Mouse (Mus musculus) layer of hippocampus, adult 8-10 months (tissue): ENCODE measurements around the gene Srpr. TPM values are rescaled to one million over a fixed set of nuclear protein-coding genes. Genes with fewer than 3 reads are reported as not detected.

Source experiments
- DNase-seq, 2 experiments: peaks; one replicate each; pipeline ENCODE4 v3.0.0; 2022; ENCODE audit warnings: low spot score in 2 of 2
- total RNA-seq, 4 experiments: library from RNA; stranded (reverse); gene quantifications; 2 replicates each; pipeline ENCODE4 v1.2.4; 2022

The Srpr gene
- total RNA-seq, 4 experiments from 2014 or later: 62.5 to 86.8 (median 73.2) TPM

DNA sequence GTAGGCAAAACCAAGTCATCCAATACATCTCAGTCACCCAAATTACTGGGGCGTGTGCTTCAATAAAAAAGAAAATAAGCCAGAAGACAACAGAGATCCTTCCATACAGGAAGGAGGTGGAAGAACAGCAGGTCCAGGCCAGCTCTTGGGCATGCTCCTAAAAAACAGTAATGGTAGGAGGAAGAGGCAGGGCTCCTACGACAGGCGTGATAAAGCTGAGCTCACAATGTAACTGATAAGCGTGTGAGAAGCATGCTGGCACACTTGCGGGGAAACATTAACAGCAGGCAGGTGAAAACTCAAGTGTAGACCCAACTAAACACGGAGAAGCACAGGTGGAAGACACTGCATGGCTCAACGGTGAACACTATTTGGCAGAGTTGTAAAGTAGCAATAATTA lies 57.4 kb downstream of the Srpr start:
- no peak for DNase-seq

GRCm38 (mm10) chr9:35262418-35262817 lies 62.4 kb downstream of the Srpr start:
- DNase-seq: no peak

DNA sequence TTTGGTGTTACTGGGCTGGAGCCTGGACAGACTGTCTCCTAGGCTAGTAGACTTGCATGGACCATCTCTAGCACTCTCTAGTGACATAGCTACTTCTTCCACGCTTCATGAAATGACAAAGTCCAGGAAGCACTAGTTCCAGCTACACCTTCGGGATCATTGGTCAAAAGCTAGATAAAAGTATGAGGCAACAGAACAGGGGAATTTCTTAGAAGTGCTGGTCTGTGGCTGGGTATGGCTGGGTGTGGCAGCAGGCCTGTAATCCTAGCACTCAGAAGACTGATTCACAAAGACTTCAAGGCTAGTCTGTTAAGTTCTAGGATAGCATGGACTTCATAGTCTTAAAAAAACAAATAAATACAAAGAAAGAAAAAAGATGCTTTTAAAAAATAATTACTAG lies 63.5 kb downstream of the Srpr start:
- no peak for DNase-seq

DNA sequence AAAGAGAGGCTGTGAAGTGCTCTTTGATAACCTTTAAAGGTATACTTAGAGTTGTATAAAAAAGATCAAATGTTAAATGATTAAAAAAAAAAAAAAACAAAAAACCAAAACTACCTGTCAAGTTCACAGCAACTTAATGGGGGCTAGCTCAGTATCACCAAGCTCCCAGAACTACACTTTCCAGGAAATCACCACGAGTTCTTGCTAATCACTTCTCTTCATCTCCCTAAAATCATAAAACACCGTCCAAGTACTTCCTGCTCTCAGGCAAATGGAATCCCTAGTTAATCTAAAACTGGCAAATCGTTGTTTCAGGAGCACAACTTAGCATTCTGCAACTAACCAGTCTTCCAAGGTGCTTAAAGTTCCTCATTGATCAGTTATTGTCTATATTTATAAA lies 64.5 kb downstream of the Srpr start:
- no peak for DNase-seq

DNA sequence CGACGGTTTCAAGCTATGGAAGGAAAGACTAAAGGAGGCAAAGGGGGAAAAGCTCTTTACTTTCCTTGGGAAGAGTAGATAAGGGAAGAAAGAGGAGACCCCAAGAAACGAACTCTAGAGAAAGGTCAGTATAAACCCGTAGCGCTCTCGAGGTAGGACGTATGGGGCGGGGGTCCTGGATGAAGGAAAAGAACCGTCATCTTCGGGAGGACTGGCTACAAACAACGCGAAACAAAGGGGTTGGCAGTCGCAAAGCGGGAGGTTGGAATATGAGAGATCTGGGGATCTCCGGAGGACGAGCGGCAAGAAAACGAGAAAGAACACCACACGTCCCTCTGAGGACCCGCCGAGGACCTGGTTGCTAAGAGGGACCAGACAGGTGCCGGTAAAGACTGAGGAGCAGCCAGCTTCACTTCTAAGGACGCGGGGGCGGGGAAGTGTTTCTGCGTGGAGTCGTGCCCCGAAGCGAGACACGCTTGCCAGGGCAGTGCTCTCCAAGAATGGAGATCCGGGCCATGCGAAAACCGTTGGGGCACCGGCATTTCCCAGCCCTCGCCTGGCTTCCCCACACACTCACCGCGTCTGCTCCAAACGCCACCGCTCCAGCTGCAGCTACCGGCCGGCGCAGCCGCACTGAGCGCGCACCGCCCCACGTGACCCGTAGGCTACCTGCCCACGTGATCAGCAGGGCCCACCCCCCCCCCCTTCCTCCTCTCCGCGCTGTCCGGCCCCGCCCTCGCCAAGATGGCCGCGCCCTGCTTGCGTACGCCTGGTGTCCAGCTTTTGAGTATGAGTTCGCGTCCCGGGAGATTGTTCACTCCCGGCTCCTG lies 67.4 kb downstream of the Srpr start, which contains the start of the genes Fam118b and Rpusd4:
Gene Fam118b, minus strand, starts transcription at position 660 of the 830 bp plus-strand sequence.
Gene Rpusd4, plus strand, starts transcription at position 720 of the 830 bp plus-strand sequence.
- DNase-seq: peak; percentile 86 to 94

- DNase-seq: no peak
Observed at GRCm38 (mm10) chr9:35267976-35268715, 68.2 kb downstream of the Srpr start.

DNA sequence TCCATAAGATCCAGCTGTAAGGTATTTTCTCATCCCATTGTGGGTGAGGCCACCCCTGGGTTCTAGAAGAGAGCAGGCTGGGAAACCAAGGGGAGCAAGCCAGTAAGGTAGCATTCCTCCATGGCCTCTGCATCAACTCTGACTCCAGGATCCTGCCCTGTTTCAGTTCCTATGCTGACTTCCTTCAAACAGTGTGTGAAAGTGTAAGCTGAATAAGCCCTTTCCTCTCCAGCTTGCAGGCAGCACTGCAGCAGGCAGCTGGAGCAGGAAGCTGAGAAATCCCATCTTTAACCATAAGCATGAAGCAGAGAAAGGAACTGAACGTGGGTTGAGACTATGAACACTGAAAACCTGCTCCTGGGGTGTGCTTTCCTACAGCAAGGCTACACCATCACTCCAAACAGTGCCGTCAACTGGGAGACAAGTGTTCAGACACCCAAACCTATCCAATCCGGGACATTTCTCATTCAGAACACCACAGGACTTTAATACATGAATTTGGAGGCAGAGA lies 77.9 kb downstream of the Srpr start:
- no peak for DNase-seq

DNA sequence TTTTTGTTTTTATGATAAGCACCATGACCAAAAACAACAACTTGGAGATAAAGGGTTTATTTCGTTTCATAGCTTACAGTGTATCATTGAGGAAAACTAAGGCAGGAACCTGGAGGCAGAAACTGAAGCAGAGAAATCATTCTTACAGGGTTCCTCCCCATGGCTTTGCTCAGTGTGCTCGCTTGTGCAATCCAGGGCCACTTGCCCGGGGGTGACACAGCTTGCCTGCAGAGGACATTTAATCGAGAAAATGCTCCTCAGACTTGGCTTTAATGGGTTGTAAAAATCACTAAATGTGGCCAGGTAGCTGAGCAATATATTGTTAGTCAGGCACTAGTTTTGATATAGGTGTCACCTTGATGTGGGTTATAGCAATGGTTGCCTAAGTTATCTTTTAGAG lies 78.5 kb downstream of the Srpr start:
- no peak for DNase-seq

DNA sequence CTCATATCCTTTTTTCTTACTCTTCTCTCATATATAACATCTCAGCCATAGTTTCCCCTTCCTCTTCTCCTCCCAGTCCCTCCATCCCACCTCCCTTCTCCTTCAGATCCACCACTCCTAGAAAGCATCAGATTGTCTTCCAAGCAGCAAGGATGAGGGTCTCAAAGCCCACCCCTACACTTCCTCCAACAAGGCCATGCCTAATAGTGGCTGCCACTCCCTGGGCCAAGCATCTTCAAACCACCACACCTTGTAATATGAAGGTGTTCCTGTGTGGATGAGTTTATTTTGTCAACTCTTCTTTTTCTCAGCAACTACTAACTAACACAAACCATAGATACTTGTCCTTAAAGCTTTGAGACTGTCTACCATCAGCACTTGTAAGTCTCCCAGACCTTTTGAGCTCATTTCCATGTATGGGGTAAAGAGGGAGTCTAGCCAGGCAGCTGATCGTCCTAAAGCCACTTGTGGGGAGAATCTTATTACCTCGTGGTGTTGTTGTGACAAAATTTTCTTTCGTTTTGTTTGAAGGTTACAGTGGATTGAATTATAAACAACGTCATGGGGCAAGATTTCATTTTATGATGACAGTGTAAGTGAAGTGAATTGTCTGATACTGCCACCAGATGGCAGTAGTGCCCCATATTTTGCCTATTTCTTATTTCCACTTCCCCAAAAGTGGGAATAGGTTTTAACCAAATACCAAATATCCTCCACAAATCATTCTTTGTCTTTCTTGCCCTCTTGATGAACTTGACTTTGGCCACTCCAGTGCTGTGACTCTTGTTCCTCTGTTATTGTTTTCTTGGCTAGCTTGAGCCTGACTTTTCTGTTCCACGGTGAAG lies 82.3 kb downstream of the Srpr start:
- DNase-seq: peak in 1 of 2 experiments; percentile 69

GRCm38 (mm10) chr9:35282851-35283200 lies 82.9 kb downstream of the Srpr start:
- DNase-seq: no peak

GRCm38 (mm10) chr9:35283415-35284069 lies 83.6 kb downstream of the Srpr start:
- DNase-seq: no peak

- DNase-seq: no peak
Observed at GRCm38 (mm10) chr9:35284351-35284750, 84.4 kb downstream of the Srpr start.

- DNase-seq: no peak
Observed at GRCm38 (mm10) chr9:35286351-35286750, 86.4 kb downstream of the Srpr start.

DNA sequence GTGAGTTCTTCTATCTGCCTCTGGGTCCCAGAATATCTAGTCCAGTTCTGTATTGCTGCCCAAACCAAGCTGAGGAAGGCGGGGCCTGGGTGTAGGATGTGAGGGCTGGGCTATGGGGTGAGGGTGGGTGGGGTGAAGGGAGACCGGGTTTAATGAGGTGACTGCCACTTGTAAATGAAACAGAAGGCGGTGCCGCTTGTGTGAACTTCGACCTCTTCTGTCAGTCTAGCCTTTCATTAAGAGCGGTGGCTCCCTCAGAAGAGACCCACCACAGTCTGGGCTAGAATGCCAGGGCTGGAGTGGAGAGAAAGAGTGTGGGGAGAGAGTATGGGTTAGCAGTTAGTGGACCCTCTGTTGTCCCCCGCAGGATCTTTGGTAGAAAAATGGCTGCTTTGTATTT lies 90.0 kb downstream of the Srpr start:
- DNase-seq: no peak

- DNase-seq: no peak
Observed at GRCm38 (mm10) chr9:35290417-35290816, 90.4 kb downstream of the Srpr start.

DNA sequence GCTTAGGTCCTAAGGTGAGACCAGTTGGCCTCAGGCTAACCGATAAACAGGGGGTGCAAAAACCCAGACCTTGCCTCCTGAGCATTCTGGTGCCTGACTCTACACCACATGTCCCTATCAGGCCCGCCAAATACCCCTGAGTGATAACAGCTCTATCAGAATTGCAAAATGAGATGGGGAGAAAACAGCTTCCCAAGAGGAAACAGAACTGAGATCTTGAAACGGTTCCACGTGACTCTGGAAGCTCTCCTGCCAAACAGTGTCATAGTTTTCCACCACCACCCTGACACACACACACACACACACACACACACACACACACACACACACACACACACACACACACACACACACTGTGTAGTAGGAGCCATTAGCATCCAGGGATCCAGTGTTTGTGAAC lies 90.9 kb downstream of the Srpr start:
- no peak for DNase-seq

- no peak for DNase-seq
Observed at GRCm38 (mm10) chr9:35293465-35293864, 93.5 kb downstream of the Srpr start.
